Mouse (Mus musculus): ENCODE measurements at regions not wholly inside any gene's neighbourhood (a gene's known extent, or its start where the extent isn't known, plus 50 kb on each side); places are given as distances from the start of the nearest gene placed in this dataset.

DNA sequence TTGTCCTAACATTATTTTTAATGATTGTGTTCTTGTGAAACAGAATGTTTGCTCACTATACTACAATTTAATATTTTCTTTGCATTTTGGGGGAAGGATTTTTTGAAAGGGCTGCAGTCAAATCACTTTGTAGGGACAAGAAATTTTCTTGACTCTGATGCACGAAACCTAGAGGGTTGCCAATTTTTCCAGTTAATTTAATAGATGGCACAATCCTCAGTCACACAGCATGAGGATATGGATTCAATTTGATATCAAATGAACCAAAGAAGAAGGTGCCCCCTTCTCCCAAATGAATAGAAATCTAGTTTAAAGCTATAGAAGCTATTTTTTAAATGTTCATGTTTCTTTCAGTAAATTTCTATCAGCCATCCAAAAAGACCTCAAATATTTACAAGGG lies 544.3 kb upstream of the Rag2 start:
- TF ChIP-seq CTCF (IDR thresholded peaks at IDR 0.05; ENCODE audit: control insufficient read depth, insufficient read depth, insufficient replicate concordance, low read depth, low read length) (no peak), POLR2A (IDR thresholded peaks at IDR 0.05; ENCODE audit: control insufficient read depth, low read depth, low read length) (no peak)

Measured in testis, adult 2 months (tissue).